Mouse (Mus musculus) CH12.LX (cell line): ENCODE results near the gene Aire. TPM values are rescaled to one million over a fixed set of nuclear protein-coding genes. Genes with fewer than 3 reads are reported as not detected.

Experiments
- DNase-seq: peaks from one replicate; pipeline ENCODE4 v3.0.0-alpha.2; 2013; ENCODE audit errors: extremely low read depth
- H3K27ac ChIP-seq: 2 replicates; pipeline ENCODE4 v1.5.1; 2012; ENCODE audit warnings: low read depth, mild to moderate bottlenecking, control low read depth, moderate library complexity; ENCODE audit not compliant: insufficient read depth
- H3K27me3 ChIP-seq: replicated peaks from 2 replicates; pipeline ENCODE3; 2012; ENCODE audit warnings: inconsistent platforms
- H3K36me3 ChIP-seq, 2 experiments: replicated peaks in 1 of 2; 2 replicates each; pipeline versions ENCODE3 to v1.6.1; 2012; ENCODE audit warnings: inconsistent platforms in 1 of 2, low read length in 1 of 2, mild to moderate bottlenecking in 1 of 2, mixed read lengths in 1 of 2, moderate library complexity in 1 of 2; ENCODE audit not compliant: control insufficient read depth in 1 of 2, insufficient read depth in 1 of 2
- H3K4me1 ChIP-seq, 2 experiments: 2 replicates each; pipeline ENCODE4 v1.6.1; 2012; ENCODE audit warnings: inconsistent platforms in 1 of 2, moderate library complexity in 1 of 2; ENCODE audit not compliant: insufficient read depth in 2 of 2, control insufficient read depth in 1 of 2
- H3K4me2 ChIP-seq: 2 replicates; pipeline ENCODE4 v1.6.1; 2012; ENCODE audit warnings: low read depth, mild to moderate bottlenecking, control low read depth; ENCODE audit not compliant: poor library complexity, insufficient read depth, severe bottlenecking
- H3K4me3 ChIP-seq, 3 experiments: fragments of 150-350 bp in 1 of 3; sonication (generic) in 1 of 3; replicated peaks in 1 of 3; 2 replicates each; pipeline versions ENCODE3 to v1.5.1; 2011 to 2012; ENCODE audit warnings: low read depth in 2 of 3, low read length in 2 of 3, mild to moderate bottlenecking in 2 of 3, moderate library complexity in 2 of 3, control low read depth in 1 of 3, improper control_type of control experiment in 1 of 3, inconsistent platforms in 1 of 3, mixed read lengths in 1 of 3; ENCODE audit not compliant: poor library complexity in 1 of 3
- H3K79me2 ChIP-seq: replicated peaks from 2 replicates; pipeline ENCODE4 v1.6.1; 2012; ENCODE audit warnings: mild to moderate bottlenecking, moderate library complexity; ENCODE audit not compliant: control insufficient read depth, poor library complexity, insufficient read depth, severe bottlenecking; ENCODE audit errors: extremely low read depth
- H3K9ac ChIP-seq: 2 replicates; pipeline ENCODE4 v1.6.1; 2012; ENCODE audit warnings: low read depth, mild to moderate bottlenecking, control low read depth, moderate library complexity; ENCODE audit not compliant: insufficient read depth
- H3K9me3 ChIP-seq: replicated peaks from 2 replicates; pipeline ENCODE3; 2012; ENCODE audit warnings: low read length, inconsistent platforms, mixed read lengths
- CHD2 ChIP-seq: IDR thresholded peaks from 2 replicates; pipeline ENCODE4 v1.6.1; 2011; ENCODE audit warnings: low read length, improper control_type of control experiment
- EP300 ChIP-seq: IDR thresholded peaks from 2 replicates; pipeline ENCODE4 v1.6.1; 2011; ENCODE audit warnings: low read length, improper control_type of control experiment
- ETS1 ChIP-seq: conservative IDR thresholded peaks from 2 replicates; pipeline ENCODE4 v1.6.1; 2012; ENCODE audit warnings: low read depth, mild to moderate bottlenecking, inconsistent platforms, low read length, improper control_type of control experiment, moderate library complexity
- GABPA ChIP-seq: IDR thresholded peaks from 2 replicates; pipeline ENCODE4 v1.6.1; 2012; ENCODE audit warnings: low read depth, low read length, improper control_type of control experiment, inconsistent platforms; ENCODE audit not compliant: insufficient replicate concordance
- HCFC1 ChIP-seq: IDR thresholded peaks from 2 replicates; pipeline ENCODE4 v1.6.1; 2012; ENCODE audit warnings: low read depth, mild to moderate bottlenecking, inconsistent platforms, low read length, improper control_type of control experiment
- IRF4 ChIP-seq: IDR thresholded peaks from 2 replicates; pipeline ENCODE4 v1.6.1; 2014; ENCODE audit warnings: low read depth, mild to moderate bottlenecking, inconsistent platforms, low read length, improper control_type of control experiment
- JUN ChIP-seq: IDR thresholded peaks from 2 replicates; pipeline ENCODE4 v1.6.1; 2011; ENCODE audit warnings: low read depth, mild to moderate bottlenecking, low read length, improper control_type of control experiment, moderate library complexity; ENCODE audit not compliant: insufficient read depth
- JUND ChIP-seq: conservative IDR thresholded peaks from 2 replicates; pipeline ENCODE4 v1.6.1; 2011; ENCODE audit warnings: low read depth, low read length, improper control_type of control experiment
- MAFK ChIP-seq: IDR thresholded peaks from 2 replicates; pipeline ENCODE4 v1.6.1; 2011; ENCODE audit warnings: low read length, improper control_type of control experiment; ENCODE audit not compliant: insufficient replicate concordance
- MAX ChIP-seq: IDR thresholded peaks from 2 replicates; pipeline ENCODE4 v1.6.1; 2011; ENCODE audit warnings: low read length, improper control_type of control experiment
- MAZ ChIP-seq: IDR thresholded peaks from 2 replicates; pipeline ENCODE4 v1.6.1; 2012; ENCODE audit warnings: low read depth, mild to moderate bottlenecking, inconsistent platforms, low read length, improper control_type of control experiment, moderate library complexity
- NELFE ChIP-seq: IDR thresholded peaks from 2 replicates; pipeline ENCODE4 v1.6.1; 2011; ENCODE audit warnings: low read depth, low read length, improper control_type of control experiment
- POLR2AphosphoS2 ChIP-seq: IDR thresholded peaks from 2 replicates; pipeline ENCODE4 v1.6.1; 2011; ENCODE audit warnings: low read depth, low read length, improper control_type of control experiment
- RAD21 ChIP-seq: IDR thresholded peaks from 2 replicates; pipeline ENCODE4 v1.6.1; 2011; ENCODE audit warnings: low read depth, mild to moderate bottlenecking, low read length, improper control_type of control experiment, moderate library complexity
- RCOR1 ChIP-seq: conservative IDR thresholded peaks from 2 replicates; pipeline ENCODE4 v1.6.1; 2012; ENCODE audit warnings: low read depth, mild to moderate bottlenecking, inconsistent platforms, low read length, improper control_type of control experiment
- SMC3 ChIP-seq: IDR thresholded peaks from 2 replicates; pipeline ENCODE4 v1.6.1; 2011; ENCODE audit warnings: low read depth, low read length, improper control_type of control experiment
- USF1 ChIP-seq: IDR thresholded peaks from 2 replicates; pipeline ENCODE4 v1.6.1; 2014; ENCODE audit warnings: low read depth, mild to moderate bottlenecking, inconsistent platforms, low read length, improper control_type of control experiment
- ZC3H11A ChIP-seq: IDR thresholded peaks from 2 replicates; pipeline ENCODE4 v1.6.1; 2012; ENCODE audit warnings: low read depth, mild to moderate bottlenecking, inconsistent platforms, low read length, improper control_type of control experiment
- ZKSCAN1 ChIP-seq: IDR thresholded peaks from 2 replicates; pipeline ENCODE4 v1.6.1; 2012; ENCODE audit warnings: low read depth, inconsistent platforms, low read length, improper control_type of control experiment, borderline replicate concordance
- ZNF384 ChIP-seq: IDR thresholded peaks from 2 replicates; pipeline ENCODE4 v1.6.1; 2012; ENCODE audit warnings: low read depth, low read length, improper control_type of control experiment, inconsistent platforms
- dilution Hi-C: fragments of 300-500 bp; cut with MboI; formaldehyde crosslinking; loops from 2 replicates; pipeline ENCODE4 v1.14.3; 2020; ENCODE audit warnings: low sequenced_read_pairs; ENCODE audit not compliant: extremely low pct_unique_long_range_greater_than_20kb, extremely low pct_ligation_motif_present
- in situ Hi-C: fragments of 300-500 bp; cut with MboI; formaldehyde crosslinking; loops from 3 replicates; pipeline ENCODE4 v1.14.3; 2019; ENCODE audit warnings: low sequenced_read_pairs, low pct_ligation_motif_present, low pct_unique_long_range_greater_than_20kb, mixed read lengths
- polyA plus RNA-seq: library from polyadenylated mRNA; unstranded; fragments of >175 nt; gene quantifications from 2 replicates; pipeline ENCODE4 v1.2.1, GENCODE M21; 2012; ENCODE audit warnings: low read depth; ENCODE audit not compliant: insufficient read length
- total RNA-seq, 2 experiments: library from RNA; depleted of rRNA; stranded (reverse); fragments of 300-350 nt in 1 of 2; fragments of >200 nt in 1 of 2; gene quantifications; 2 replicates each; pipeline ENCODE4 v1.2.3; 2012 to 2014

The Aire gene
- total and polyA plus RNA-seq, 3 experiments, result 0.16 to 0.17 TPM; not detected in 1

GRCm38 (mm10) chr10:78042096-78042495 lies 1.3 kb downstream of the Aire start:
- DNase-seq, result no peak
- H3K36me3 ChIP-seq, result no peaks in the 10 kb centered on the region
- no peak overlapping the region for H3K27ac ChIP-seq
- peaks cover 33% of the 10 kb centered on the region for H3K27me3 ChIP-seq
- H3K9me3 ChIP-seq, result no peaks in the 10 kb centered on the region
- no peak overlapping the region for H3K4me2 ChIP-seq
- dilution Hi-C loops, result no loop called here
- H3K4me1 ChIP-seq, result peaks cover 14 to 46% of the 10 kb centered on the region in 2 experiments
- no peak overlapping the region for H3K9ac ChIP-seq
- in situ Hi-C loops, result loop anchor here (25.0 kb wide), 1 partner anchor 345 kb away; no protein-coding TSS in a partner anchor
- TF ChIP-seq RAD21, result no peak
- no peak for TF ChIP-seq ETS1
- TF ChIP-seq EP300, result no peak
- TF ChIP-seq POLR2AphosphoS2, result no peak
- no peak for TF ChIP-seq IRF4
- no peak for TF ChIP-seq MAX
- TF ChIP-seq HCFC1, result no peak
- TF ChIP-seq, all 38 proteins: peak for 0
- Histone ChIP-seq H3K4me3 (no peak overlapping the region), H3K79me2 (no peaks in the 10 kb centered on the region)

DNA sequence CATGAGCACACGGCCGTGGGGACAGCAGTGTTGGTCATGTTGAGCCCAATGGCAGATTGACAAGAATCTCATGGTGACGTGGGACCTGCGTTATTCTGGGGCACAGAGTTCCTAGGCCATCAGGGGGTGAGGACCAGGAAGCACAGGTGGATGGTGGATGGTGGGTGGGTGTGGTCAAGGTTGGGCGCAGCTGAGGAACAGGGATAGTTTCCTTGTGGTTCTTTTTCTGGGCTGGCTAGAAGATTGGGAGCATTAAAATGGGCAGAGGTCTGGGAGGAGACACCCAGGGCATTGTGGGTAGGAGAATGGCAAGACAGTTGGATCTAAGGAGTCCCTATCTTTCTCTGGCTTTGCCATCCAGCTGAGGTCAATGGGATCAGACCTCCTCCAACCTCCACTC lies 1.8 kb downstream of the Aire start, which contains the start of gene Dnmt3l:
Dnmt3l (plus strand) TSS at position 301 of the 400 bp plus-strand sequence.
- Histone ChIP-seq H3K27me3 (peaks cover 35% of the 10 kb centered on the region), H3K9ac (no peak within 1 kb of the TSS), H3K4me3 (no peak within 1 kb of the TSS), H3K4me1 (peaks cover 11 to 42% of the 10 kb centered on the region in 2 experiments), H3K79me2 (no peaks in the 10 kb centered on the region), H3K36me3 (no peaks in the 10 kb centered on the region), H3K27ac (no peak within 1 kb of the TSS), H3K9me3 (no peaks in the 10 kb centered on the region), H3K4me2 (no peak within 1 kb of the TSS)
- no peak for DNase-seq
- in situ Hi-C loops, result loop anchor here (25.0 kb wide), 1 partner anchor 346 kb away; no protein-coding TSS in a partner anchor
- TF ChIP-seq ZKSCAN1, result no peak
- no peak for TF ChIP-seq MAFK
- no peak for TF ChIP-seq MAZ
- TF ChIP-seq ZC3H11A, result no peak
- TF ChIP-seq JUND, result no peak
- no peak for TF ChIP-seq RCOR1
- TF ChIP-seq HCFC1, result no peak
- no peak for TF ChIP-seq JUN
- no peak for TF ChIP-seq SMC3
- TF ChIP-seq ETS1, result no peak
- TF ChIP-seq ZNF384, result no peak
- TF ChIP-seq CHD2, result no peak
- no peak for TF ChIP-seq GABPA
- TF ChIP-seq USF1, result no peak
- TF ChIP-seq NELFE, result no peak
- TF ChIP-seq MAX, result no peak
- dilution Hi-C loops, result no loop called here
